Mouse (Mus musculus): ENCODE data around the gene Fancc.

DNA sequence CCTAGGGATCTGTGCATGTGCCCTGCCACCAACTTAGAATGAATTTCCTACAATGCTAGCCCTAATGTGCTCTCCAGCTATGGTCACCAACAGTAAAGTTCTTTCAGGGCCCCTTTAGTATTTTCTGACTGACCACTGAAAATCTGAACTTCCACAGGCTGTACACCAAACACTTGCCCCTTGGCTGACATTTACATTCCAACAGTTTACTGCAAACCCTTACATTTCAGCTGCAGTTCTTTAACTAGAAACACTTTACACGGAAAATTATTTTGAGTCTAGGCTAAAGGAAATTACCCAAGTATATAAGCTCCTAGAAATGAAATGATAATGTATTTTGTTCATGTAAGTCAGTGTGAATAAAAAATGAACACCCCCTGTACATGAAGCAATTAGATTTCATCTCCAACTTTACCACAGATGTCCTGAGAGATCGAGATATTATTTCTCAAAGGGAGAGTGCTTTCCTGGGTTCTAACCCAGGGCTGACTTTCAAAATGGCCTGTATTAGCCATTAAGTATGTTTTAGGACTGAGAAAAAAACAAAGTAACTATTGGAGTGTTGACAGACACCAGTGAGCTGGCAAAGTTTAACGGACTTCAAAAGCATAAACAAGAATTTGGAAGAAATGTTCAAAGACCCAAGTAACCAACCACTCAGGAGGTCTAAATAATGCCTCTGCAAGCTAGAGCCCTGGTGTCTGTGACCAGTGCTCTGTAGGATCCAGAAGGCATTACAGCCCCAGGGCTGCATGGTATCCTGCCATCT, 32.7 kb upstream of the Fancc start:
- TF ChIP-seq CTCF (IDR thresholded peaks at IDR 0.05; ENCODE audit: control insufficient read depth, insufficient read depth, insufficient replicate concordance, low read depth, low read length) (no peak), POLR2A (IDR thresholded peaks at IDR 0.05; ENCODE audit: control insufficient read depth, low read depth, low read length) (no peak)

Measured in testis, adult 2 months (tissue).